Mouse (Mus musculus) thymus, adult 2 months (tissue): Measurements from ENCODE around the gene Arhgap23. TPM values are rescaled to one million over a fixed set of nuclear protein-coding genes. Genes with fewer than 3 reads are reported as not detected.

Source experiments
- DNase-seq: peaks from one replicate; pipeline ENCODE4 v3.0.0; 2021
- H3K27ac ChIP-seq: fragments of 200-500 bp; 2 replicates; pipeline ENCODE4 v1.5.1; 2012; ENCODE audit warnings: low read length, control low read depth; ENCODE audit not compliant: control insufficient read depth, insufficient read depth
- H3K27me3 ChIP-seq: fragments of 200-500 bp; 2 replicates; pipeline ENCODE4 v1.6.1; 2012; ENCODE audit warnings: mild to moderate bottlenecking, low read length, moderate library complexity, mixed read lengths; ENCODE audit not compliant: control insufficient read depth, insufficient read depth
- H3K36me3 ChIP-seq: fragments of 200-500 bp; 2 replicates; pipeline ENCODE4 v1.6.1; 2012; ENCODE audit warnings: mild to moderate bottlenecking, low read length, moderate library complexity; ENCODE audit not compliant: control insufficient read depth, insufficient read depth
- H3K4me1 ChIP-seq: fragments of 200-500 bp; replicated peaks from 2 replicates; pipeline ENCODE4 v1.6.1; 2012; ENCODE audit warnings: low read length; ENCODE audit not compliant: control insufficient read depth, insufficient read depth
- H3K4me3 ChIP-seq: fragments of 200-500 bp; 2 replicates; pipeline ENCODE4 v1.5.1; 2012; ENCODE audit warnings: mild to moderate bottlenecking, low read length, control low read depth, moderate library complexity; ENCODE audit not compliant: control insufficient read depth, insufficient read depth
- CTCF ChIP-seq: fragments of 200-500 bp; IDR thresholded peaks from 2 replicates; pipeline ENCODE4 v1.5.1; 2012; ENCODE audit warnings: mild to moderate bottlenecking, control low read depth, low read length, moderate library complexity, borderline replicate concordance; ENCODE audit not compliant: control insufficient read depth, poor library complexity, insufficient read depth; ENCODE audit errors: extremely low read depth
- POLR2A ChIP-seq: fragments of 200-500 bp; IDR thresholded peaks from 2 replicates; pipeline ENCODE4 v1.6.1; 2012; ENCODE audit warnings: mild to moderate bottlenecking, low read length, control low read depth, moderate library complexity; ENCODE audit not compliant: control insufficient read depth, poor library complexity, insufficient read depth; ENCODE audit errors: extremely low read depth
- WGBS: fragments of 180-500 bp; shearing (Covaris S2); methylation state at CpG from one replicate; pipeline ENCODE4 v1.1.7; 2018; 5-methylcytosine and 5-hydroxymethylcytosine counted together
- polyA plus RNA-seq: library from polyadenylated mRNA; depleted of rRNA; stranded (reverse); fragments of >200 nt; gene quantifications from 2 replicates; pipeline ENCODE4 v1.2.3, GENCODE M21; 2012

Gene Arhgap23
- polyA plus RNA-seq, 1 experiment = 13.3 TPM

DNA sequence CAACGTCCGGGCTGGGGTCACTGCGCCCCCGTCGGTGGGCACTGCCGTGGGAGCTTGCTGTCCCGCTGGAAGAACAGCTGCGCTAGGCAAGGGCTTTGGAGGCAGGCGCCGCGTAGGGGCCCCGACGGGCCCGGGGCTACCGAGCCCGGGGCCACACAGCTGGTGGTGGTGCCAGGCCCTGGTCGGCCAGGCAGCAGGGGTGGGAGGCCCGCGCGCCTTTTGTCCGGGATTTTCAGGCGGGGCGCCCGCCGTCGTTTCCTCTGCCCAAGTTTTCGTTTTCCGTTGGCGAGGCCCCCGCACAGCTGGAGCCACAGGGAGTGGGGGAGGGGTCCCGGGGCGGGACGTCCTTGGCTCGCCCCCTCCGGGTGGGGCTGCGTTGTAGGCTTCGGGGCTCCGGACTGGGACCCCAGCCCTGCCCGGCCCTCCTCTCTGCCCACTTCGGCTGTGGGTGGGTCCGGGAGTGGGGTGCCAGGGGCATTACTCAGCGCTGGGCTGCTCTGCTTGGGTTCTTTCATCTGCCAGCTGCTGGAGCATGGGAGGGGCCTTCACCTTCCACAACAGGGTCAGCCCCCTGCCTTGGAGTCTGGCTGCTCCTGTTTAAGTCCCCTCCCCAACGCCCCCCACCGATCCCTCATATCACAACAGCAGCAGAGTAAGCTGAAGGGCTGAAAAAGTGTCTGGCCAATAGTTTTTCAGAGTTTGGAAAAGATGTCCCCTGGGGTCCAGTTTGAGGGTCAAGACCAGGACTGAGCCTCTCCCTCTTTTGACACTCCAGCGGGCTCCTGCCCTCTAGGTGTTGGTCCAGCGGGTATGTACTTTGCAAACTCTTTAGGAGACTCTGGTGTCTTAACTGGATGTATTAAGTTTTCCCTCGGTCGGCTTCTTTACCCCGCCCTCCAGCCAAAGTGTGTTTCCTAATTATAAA, 641 bp downstream of the Arhgap23 start:
- Histone ChIP-seq H3K4me3 (peak overlapping the region; percentile 57), H3K27ac (no peak overlapping the region), H3K27me3 (no peaks in the 10 kb centered on the region), H3K36me3 (no peaks in the 10 kb centered on the region), H3K4me1 (peaks cover 14% of the 10 kb centered on the region)
- 5% methylated on average over 49 of the region's 49 CpGs for WGBS
- peak; percentile 62 for DNase-seq
- no peak for TF ChIP-seq POLR2A
- TF ChIP-seq CTCF = no peak

DNA sequence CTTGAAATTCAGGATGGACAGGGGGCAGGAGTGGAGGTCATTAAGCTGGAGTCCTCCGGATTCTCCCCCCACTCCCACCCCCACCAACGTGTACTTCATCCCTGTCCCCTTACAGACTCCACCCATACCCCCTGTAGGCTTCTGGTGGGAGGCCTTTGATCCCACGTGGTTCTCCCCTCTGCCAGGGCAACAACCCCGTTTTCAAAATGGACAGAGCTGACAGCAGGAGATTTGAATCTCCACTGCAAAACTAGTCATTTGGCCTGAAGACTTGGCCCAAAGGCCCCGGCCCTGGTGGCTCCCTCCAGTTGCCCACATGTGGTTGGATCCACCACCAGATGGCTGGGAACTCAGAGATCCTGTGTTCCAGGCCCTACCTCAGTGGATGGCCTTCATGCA, 1.3 kb downstream of the Arhgap23 start:
- peaks cover 14% of the 10 kb centered on the region for H3K4me1 ChIP-seq
- peak overlapping the region; percentile 11; the same call in 1 of the 2 replicates for H3K27ac ChIP-seq
- H3K4me3 ChIP-seq = no peak overlapping the region
- TF ChIP-seq CTCF (no peak), POLR2A (no peak)
- WGBS = 19% methylated on average over 5 of the region's 5 CpGs
- no peak for DNase-seq
- H3K36me3 ChIP-seq = no peaks in the 10 kb centered on the region
- no peaks in the 10 kb centered on the region for H3K27me3 ChIP-seq

DNA sequence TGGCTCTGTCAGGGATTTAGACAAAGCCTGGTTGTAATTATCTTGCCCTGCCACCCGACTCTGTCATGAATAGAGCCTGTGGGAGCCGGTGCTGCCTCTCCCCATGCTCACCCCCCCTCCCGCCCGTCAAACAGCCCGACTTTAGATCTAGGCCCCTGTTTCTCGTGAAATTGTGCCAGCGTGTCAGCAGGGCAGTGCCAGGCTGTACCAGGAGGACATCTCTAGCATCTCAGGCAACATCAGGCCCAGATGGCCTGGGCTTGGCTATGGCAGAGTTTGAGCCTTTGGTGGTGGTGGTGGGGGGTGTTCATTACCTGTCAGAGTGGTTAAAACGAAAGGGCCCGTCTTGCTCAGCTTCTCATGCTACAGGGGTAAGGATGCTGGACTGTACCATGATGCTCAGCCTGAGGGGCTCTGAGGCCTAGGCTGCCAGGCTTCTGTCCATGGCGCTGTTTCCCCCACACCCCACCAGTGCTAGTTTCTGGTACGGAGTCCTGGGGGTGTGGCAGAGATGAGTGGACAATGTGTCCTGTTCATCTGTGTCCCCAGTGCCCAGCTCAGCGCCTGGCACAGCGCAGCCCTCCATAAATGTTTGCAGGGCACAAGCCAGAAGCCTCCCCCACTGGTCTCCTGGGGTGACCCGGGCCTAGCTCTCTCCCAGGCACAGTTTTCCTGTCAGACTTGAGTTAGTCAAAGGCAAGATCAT, 3.7 kb downstream of the Arhgap23 start:
- peaks cover 14% of the 10 kb centered on the region for H3K4me1 ChIP-seq
- no peaks in the 10 kb centered on the region for H3K27me3 ChIP-seq
- no peak overlapping the region for H3K27ac ChIP-seq
- no peaks in the 10 kb centered on the region for H3K36me3 ChIP-seq
- TF ChIP-seq POLR2A (no peak), CTCF (no peak)
- DNase-seq = no peak
- no peak overlapping the region for H3K4me3 ChIP-seq
- WGBS = 91% methylated on average over 14 of the region's 14 CpGs

DNA sequence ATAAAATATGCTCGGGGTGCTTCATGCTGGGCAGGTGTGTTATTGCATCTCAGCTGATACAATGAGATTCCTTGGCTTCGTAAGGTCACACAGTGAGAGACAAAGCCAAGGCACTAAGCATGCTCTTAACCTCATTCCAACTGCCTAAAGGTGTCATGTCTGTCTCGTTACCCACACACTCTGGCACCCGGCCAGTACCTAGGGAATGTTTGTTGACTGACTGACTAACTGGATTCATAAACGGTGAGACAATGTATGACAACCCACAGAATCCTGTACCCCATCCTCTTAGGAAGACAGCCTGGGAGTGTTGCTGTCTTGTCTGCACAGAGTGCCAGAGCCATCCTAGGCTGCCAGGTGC, 4.2 kb downstream of the Arhgap23 start:
- Histone ChIP-seq H3K36me3 (no peaks in the 10 kb centered on the region), H3K27ac (no peak overlapping the region), H3K27me3 (no peaks in the 10 kb centered on the region), H3K4me3 (no peak overlapping the region), H3K4me1 (peaks cover 14% of the 10 kb centered on the region)
- WGBS = 85% methylated on average over 5 of the region's 5 CpGs
- no peak for TF ChIP-seq POLR2A
- TF ChIP-seq CTCF = no peak
- DNase-seq = no peak

DNA sequence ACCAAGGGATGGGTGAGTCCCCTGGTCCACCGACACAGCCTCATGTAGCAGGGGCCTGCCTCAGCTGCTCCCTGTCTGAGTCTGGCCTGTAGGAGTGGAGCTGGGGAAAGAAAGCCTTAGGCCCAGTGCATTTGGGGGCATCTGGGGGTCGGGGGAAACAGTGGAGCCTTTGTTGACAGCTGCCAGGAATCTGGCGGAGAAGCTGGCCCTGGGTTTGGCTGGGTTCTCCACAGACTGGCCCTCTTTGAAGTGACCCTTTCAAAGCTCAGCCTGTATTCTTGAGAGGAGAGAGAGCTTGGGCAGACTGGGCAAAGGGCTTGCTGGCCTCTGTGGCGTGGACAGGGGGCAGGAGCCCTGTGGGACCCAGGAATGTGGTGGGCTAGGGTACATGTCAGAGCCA, 7.2 kb downstream of the Arhgap23 start:
- H3K4me1 ChIP-seq = no peaks in the 10 kb centered on the region
- H3K27me3 ChIP-seq = no peaks in the 10 kb centered on the region
- WGBS = 89% methylated on average over 4 of the region's 4 CpGs
- no peak for DNase-seq
- TF ChIP-seq POLR2A (no peak), CTCF (no peak)
- no peaks in the 10 kb centered on the region for H3K36me3 ChIP-seq
- no peak overlapping the region for H3K27ac ChIP-seq
- H3K4me3 ChIP-seq = no peak overlapping the region

DNA sequence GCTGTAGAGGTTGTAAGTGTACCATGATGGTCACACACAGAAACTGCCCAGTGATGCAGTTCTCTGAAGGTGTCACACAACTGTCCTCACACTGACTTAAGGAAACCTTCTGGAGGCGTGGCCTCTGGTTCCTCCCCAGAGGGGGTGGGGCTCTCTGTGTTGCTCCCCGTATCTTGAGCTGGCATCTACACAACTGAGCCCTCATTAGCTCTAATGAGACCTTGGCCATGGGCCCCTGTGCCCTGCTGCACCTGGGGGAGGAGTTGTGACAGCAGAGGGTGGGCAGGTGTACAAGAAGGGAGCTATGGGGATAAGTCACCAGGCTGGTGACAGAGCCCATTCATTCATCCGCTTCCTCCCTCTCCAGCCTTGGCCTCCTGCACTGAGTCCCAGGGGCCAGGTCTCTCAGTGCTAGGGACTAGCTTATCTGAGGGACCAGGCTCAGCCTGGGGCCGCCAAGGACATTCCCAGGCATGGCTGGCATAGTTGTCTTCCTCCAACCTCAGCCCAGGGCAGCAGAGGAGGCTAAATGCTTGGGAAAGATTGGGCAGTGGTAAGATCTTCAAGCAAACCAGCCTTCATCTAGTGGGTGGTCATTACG, 8.9 kb downstream of the Arhgap23 start:
- peaks cover 11% of the 10 kb centered on the region for H3K4me1 ChIP-seq
- no peak overlapping the region for H3K27ac ChIP-seq
- TF ChIP-seq POLR2A (no peak), CTCF (no peak)
- H3K4me3 ChIP-seq = no peak overlapping the region
- DNase-seq = no peak
- 82% methylated on average over 5 of the region's 5 CpGs for WGBS
- no peaks in the 10 kb centered on the region for H3K27me3 ChIP-seq
- no peaks in the 10 kb centered on the region for H3K36me3 ChIP-seq
